Mouse (Mus musculus) adrenal gland, adult 18-20 months (tissue): ENCODE measurements at regions not wholly inside any gene's neighbourhood (a gene's known extent, or its start where the extent isn't known, plus 50 kb on each side); places are given as distances from the start of the nearest gene placed in this dataset.
A peak's percentile ranks its signal among the peaks of the same experiment; 100 is the strongest.
"Not testable (repeated sequence)": the region's sequence is repeated elsewhere in the genome, so short reads cannot be mapped to it uniquely, and the experiment has no call there.

Experiments used
- DNase-seq, 2 experiments: peaks; one replicate each; pipeline ENCODE4 v3.0.0; 2021 to 2022; ENCODE audit warnings: low spot score in 2 of 2

GRCm38 (mm10) chr3:31603237-31603636, 293.1 kb upstream of the Slc7a14 start:
- peak; percentile 75 to 76 for DNase-seq

DNA sequence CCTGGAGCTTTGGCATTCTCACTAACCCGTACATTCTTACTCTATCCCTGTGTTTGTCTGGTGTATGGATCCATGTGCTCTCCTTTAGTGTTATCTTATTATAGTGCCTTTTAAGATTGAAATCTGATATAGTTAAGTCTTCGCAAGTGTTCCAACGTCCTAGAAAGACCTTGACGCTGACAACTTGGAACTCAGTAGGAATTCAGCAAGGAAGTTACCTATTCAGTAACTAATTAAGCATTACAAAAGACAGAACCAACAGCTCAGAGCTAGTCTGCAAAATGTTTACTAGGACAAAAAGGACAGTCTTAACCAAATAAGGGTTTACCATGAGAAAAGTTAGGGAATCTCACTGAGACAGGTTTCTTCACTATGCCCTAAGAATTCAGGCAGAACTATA, 286.4 kb upstream of the Slc7a14 start:
- not testable (repeated sequence) for DNase-seq

- DNase-seq: no peak
These were observed 275.8 kb upstream of the Slc7a14 start for GRCm38 (mm10) chr3:31585971-31586370.

- DNase-seq: no peak
These were observed 263.7 kb upstream of the Slc7a14 start for GRCm38 (mm10) chr3:31573849-31574248.
